Mouse (Mus musculus) liver, embryonic 15.5 days (tissue): ENCODE data around the gene Mastl. TPM values are rescaled to one million over a fixed set of nuclear protein-coding genes. Genes with fewer than 3 reads are reported as not detected.

Experiments
- polyA plus RNA-seq: library from polyadenylated mRNA; unstranded; fragments of >200 nt; fragmentation: Nextera tagmentation; extraction: Ambion mirVana; gene quantifications from 2 replicates; pipeline ENCODE4 v1.2.1, GENCODE M21; 2015

The Mastl gene
- polyA plus RNA-seq, 1 experiment from 2014 or later, result 6.2 TPM

Other genes with a start within 250 kb of the Mastl start
- 19.0 and 19.8 TPM in 2 replicates for gene Abi1, start 115.8 kb downstream of the Mastl start, polyA plus RNA-seq
- gene Acbd5, start 87.9 kb downstream of the Mastl start, polyA plus RNA-seq, result 16.3 and 16.5 TPM in 2 replicates
- 27.3 and 31.2 TPM in 2 replicates for gene Yme1l1, start 345 bp upstream of the Mastl start, polyA plus RNA-seq
- not detected in 2 replicates for gene 4931423N10Rik, start 51.5 kb upstream of the Mastl start, polyA plus RNA-seq
- not detected in 2 replicates for gene Nxph2, start 165.2 kb upstream of the Mastl start, polyA plus RNA-seq